Mouse (Mus musculus) brain, embryonic 14.5 days (tissue): ENCODE measurements around the gene Polr2a.

Source experiments
- CTCF ChIP-seq: fragments of 200-500 bp; IDR thresholded peaks from 2 replicates; pipeline ENCODE4 v1.5.1; 2012; ENCODE audit warnings: inconsistent platforms, mild to moderate bottlenecking, moderate library complexity, borderline replicate concordance; ENCODE audit not compliant: insufficient read depth, insufficient read length; ENCODE audit errors: extremely low read depth
- POLR2A ChIP-seq: fragments of 200-500 bp; IDR thresholded peaks from 2 replicates; pipeline ENCODE4 v1.6.1; 2012; ENCODE audit warnings: mild to moderate bottlenecking, inconsistent platforms, borderline replicate concordance; ENCODE audit not compliant: poor library complexity, insufficient read depth, insufficient read length, severe bottlenecking; ENCODE audit errors: extremely low read depth

- TF ChIP-seq CTCF: no peak
- TF ChIP-seq POLR2A: no peak
Observed at GRCm38 (mm10) chr11:69754233-69754632, 4.2 kb downstream of the Polr2a start.
